Mouse (Mus musculus): ENCODE measurements around the gene Smim17. TPM values are rescaled to one million over a fixed set of nuclear protein-coding genes. Genes with fewer than 3 reads are reported as not detected.
A peak's percentile ranks its signal among the peaks of the same experiment; 100 is the strongest.

Smim17 gene
- polyA plus RNA-seq (2012; rRNA removed), result not detected in 2 replicates

GRCm38 (mm10) chr7:6397996-6398975, at the start of gene Smim17:
Gene Smim17, plus strand, starts transcription at chr7:6398715.
- H3K4me3 ChIP-seq (replicated peaks; ENCODE audit: extremely low read depth, low read depth, low read length), result peak within 1 kb of the TSS; percentile 45
- 27% methylated on average over 25 of the region's 25 CpGs for WGBS
- DNase-seq, result peak; percentile 21
- TF ChIP-seq CTCF (IDR thresholded peaks at IDR 0.05; ENCODE audit: insufficient read depth, low read length) (no peak), POLR2A (IDR thresholded peaks at IDR 0.05; ENCODE audit: borderline replicate concordance, extremely low read depth, low read depth, low read length) (0 out of 2 replicates have a peak, but pooled peaks have one; percentile 4)
- no peaks in the 10 kb centered on the region for H3K4me1 ChIP-seq (ENCODE audit: control insufficient read depth, insufficient read depth, low read length)

GRCm38 (mm10) chr7:6358121-6358520, 40.4 kb upstream of the Smim17 start:
- Histone ChIP-seq H3K4me1 (ENCODE audit: control insufficient read depth, insufficient read depth, low read length) (no peaks in the 10 kb centered on the region), H3K4me3 (replicated peaks; ENCODE audit: extremely low read depth, low read depth, low read length) (no peak overlapping the region)
- WGBS, result 52% methylated on average over 2 of the region's 2 CpGs
- DNase-seq, result no peak
- TF ChIP-seq POLR2A (IDR thresholded peaks at IDR 0.05; ENCODE audit: borderline replicate concordance, extremely low read depth, low read depth, low read length), result no peak
- TF ChIP-seq CTCF (IDR thresholded peaks at IDR 0.05; ENCODE audit: insufficient read depth, low read length), result no peak

- H3K4me1 ChIP-seq (ENCODE audit: control insufficient read depth, insufficient read depth, low read length), result peaks cover 4% of the 10 kb centered on the region; the same call in 1 of the 2 replicates
- TF ChIP-seq CTCF (IDR thresholded peaks at IDR 0.05; ENCODE audit: insufficient read depth, low read length) (peak; percentile 43; the same call in 1 of the 2 replicates), POLR2A (IDR thresholded peaks at IDR 0.05; ENCODE audit: borderline replicate concordance, extremely low read depth, low read depth, low read length) (no peak)
- no peak overlapping the region for H3K4me3 ChIP-seq (replicated peaks; ENCODE audit: extremely low read depth, low read depth, low read length)
- WGBS, result 53% methylated on average over 10 of the region's 10 CpGs
- no peak for DNase-seq
Observed at GRCm38 (mm10) chr7:6358937-6359590, 39.5 kb upstream of the Smim17 start.

GRCm38 (mm10) chr7:6360477-6361060, 37.9 kb upstream of the Smim17 start:
- no peak overlapping the region for H3K4me3 ChIP-seq (replicated peaks; ENCODE audit: extremely low read depth, low read depth, low read length)
- WGBS, result 25% methylated on average over 9 of the region's 9 CpGs
- H3K4me1 ChIP-seq (ENCODE audit: control insufficient read depth, insufficient read depth, low read length), result peaks cover 4% of the 10 kb centered on the region; the same call in 1 of the 2 replicates
- TF ChIP-seq POLR2A (IDR thresholded peaks at IDR 0.05; ENCODE audit: borderline replicate concordance, extremely low read depth, low read depth, low read length) (no peak), CTCF (IDR thresholded peaks at IDR 0.05; ENCODE audit: insufficient read depth, low read length) (no peak)
- no peak for DNase-seq

GRCm38 (mm10) chr7:6361756-6362155, 36.8 kb upstream of the Smim17 start:
- H3K4me1 ChIP-seq (ENCODE audit: control insufficient read depth, insufficient read depth, low read length), result peaks cover 4% of the 10 kb centered on the region; the same call in 1 of the 2 replicates
- WGBS, result 19% methylated on average over 7 of the region's 7 CpGs
- TF ChIP-seq CTCF (IDR thresholded peaks at IDR 0.05; ENCODE audit: insufficient read depth, low read length) (no peak), POLR2A (IDR thresholded peaks at IDR 0.05; ENCODE audit: borderline replicate concordance, extremely low read depth, low read depth, low read length) (no peak)
- no peak for DNase-seq
- no peak overlapping the region for H3K4me3 ChIP-seq (replicated peaks; ENCODE audit: extremely low read depth, low read depth, low read length)

GRCm38 (mm10) chr7:6362268-6363046, 36.1 kb upstream of the Smim17 start:
- peak; percentile 98 for DNase-seq
- TF ChIP-seq POLR2A (IDR thresholded peaks at IDR 0.05; ENCODE audit: borderline replicate concordance, extremely low read depth, low read depth, low read length) (no peak), CTCF (IDR thresholded peaks at IDR 0.05; ENCODE audit: insufficient read depth, low read length) (no peak)
- Histone ChIP-seq H3K4me3 (replicated peaks; ENCODE audit: extremely low read depth, low read depth, low read length) (peak overlapping the region; percentile 78), H3K4me1 (ENCODE audit: control insufficient read depth, insufficient read depth, low read length) (peaks cover 4% of the 10 kb centered on the region; the same call in 1 of the 2 replicates)
- WGBS, result under 1% methylated on average over 38 of the region's 38 CpGs

- no peak for DNase-seq
- H3K4me3 ChIP-seq (replicated peaks; ENCODE audit: extremely low read depth, low read depth, low read length), result peak within 1 kb of the TSS; percentile 78
- WGBS, result 1% methylated on average over 23 of the region's 23 CpGs
- peak; percentile 63; the same call in 1 of the 2 replicates for TF ChIP-seq POLR2A (IDR thresholded peaks at IDR 0.05; ENCODE audit: borderline replicate concordance, extremely low read depth, low read depth, low read length)
- no peak for TF ChIP-seq CTCF (IDR thresholded peaks at IDR 0.05; ENCODE audit: insufficient read depth, low read length)
- H3K4me1 ChIP-seq (ENCODE audit: control insufficient read depth, insufficient read depth, low read length), result peaks cover 4% of the 10 kb centered on the region; the same call in 1 of the 2 replicates
Observed at GRCm38 (mm10) chr7:6363047-6363488, 35.4 kb upstream of the Smim17 start, which contains the start of gene Zfp78. Gene Zfp78, plus strand, starts transcription at chr7:6363280.

GRCm38 (mm10) chr7:6364761-6365160, 33.8 kb upstream of the Smim17 start:
- H3K4me3 ChIP-seq (replicated peaks; ENCODE audit: extremely low read depth, low read depth, low read length), result no peak overlapping the region
- WGBS, result 48% methylated on average over 1 of the region's 1 CpGs
- H3K4me1 ChIP-seq (ENCODE audit: control insufficient read depth, insufficient read depth, low read length), result peaks cover 4% of the 10 kb centered on the region; the same call in 1 of the 2 replicates
- no peak for DNase-seq
- TF ChIP-seq CTCF (IDR thresholded peaks at IDR 0.05; ENCODE audit: insufficient read depth, low read length) (no peak), POLR2A (IDR thresholded peaks at IDR 0.05; ENCODE audit: borderline replicate concordance, extremely low read depth, low read depth, low read length) (no peak)
